Mouse (Mus musculus) lung, postnatal 10 days (tissue): ENCODE results near the gene Tmem37.

Source experiments
- DNase-seq: peaks from one replicate; pipeline ENCODE4 v3.0.0; 2021

Gene Tmem37

GRCm38 (mm10) chr1:120073519-120074306 is at the start of gene Tmem37:
Gene Tmem37 (minus strand): TSS chr1:120074074.
- peak; percentile 88 for DNase-seq

GRCm38 (mm10) chr1:120122634-120123383 is 48.9 kb upstream of the Tmem37 start:
- no peak for DNase-seq

- DNase-seq = no peak
Measured at GRCm38 (mm10) chr1:120121930-120122530, 48.2 kb upstream of the Tmem37 start.

- peak; percentile 99 for DNase-seq
Measured at GRCm38 (mm10) chr1:120120969-120121811, 47.3 kb upstream of the Tmem37 start, which contains the start of the genes Dbi and 3110009E18Rik. Gene Dbi (minus strand): TSS chr1:120121078. Gene 3110009E18Rik (plus strand): TSS chr1:120121187.

GRCm38 (mm10) chr1:120120141-120120968 is 46.5 kb upstream of the Tmem37 start:
- peak; percentile 62 for DNase-seq

DNA sequence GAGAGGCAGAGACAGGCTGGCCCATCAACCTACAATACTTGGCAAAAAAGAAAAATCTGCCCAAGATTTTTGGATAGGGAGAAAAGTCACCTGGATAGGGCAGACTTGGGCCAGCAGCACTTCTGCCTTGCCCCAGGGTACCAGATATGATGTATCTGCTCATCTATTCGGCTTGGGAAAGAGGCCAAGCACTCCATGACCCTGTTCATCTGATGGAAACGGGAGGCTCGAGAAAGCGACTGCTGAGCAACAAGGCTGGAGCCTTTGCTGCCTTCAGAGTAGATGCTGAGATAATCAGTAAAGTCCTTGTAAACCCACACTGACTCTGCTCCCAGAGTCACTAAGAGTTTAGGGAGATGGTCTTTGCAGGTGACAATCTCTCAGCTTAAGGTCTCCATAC is 45.5 kb upstream of the Tmem37 start:
- DNase-seq = no peak

GRCm38 (mm10) chr1:120118854-120119253 is 45.0 kb upstream of the Tmem37 start:
- no peak for DNase-seq

- no peak for DNase-seq
Measured at GRCm38 (mm10) chr1:120116106-120116505, 42.2 kb upstream of the Tmem37 start.

- no peak for DNase-seq
Measured at GRCm38 (mm10) chr1:120115671-120116081, 41.8 kb upstream of the Tmem37 start.

- DNase-seq = no peak
Measured at GRCm38 (mm10) chr1:120112251-120113187, 38.6 kb upstream of the Tmem37 start.

DNA sequence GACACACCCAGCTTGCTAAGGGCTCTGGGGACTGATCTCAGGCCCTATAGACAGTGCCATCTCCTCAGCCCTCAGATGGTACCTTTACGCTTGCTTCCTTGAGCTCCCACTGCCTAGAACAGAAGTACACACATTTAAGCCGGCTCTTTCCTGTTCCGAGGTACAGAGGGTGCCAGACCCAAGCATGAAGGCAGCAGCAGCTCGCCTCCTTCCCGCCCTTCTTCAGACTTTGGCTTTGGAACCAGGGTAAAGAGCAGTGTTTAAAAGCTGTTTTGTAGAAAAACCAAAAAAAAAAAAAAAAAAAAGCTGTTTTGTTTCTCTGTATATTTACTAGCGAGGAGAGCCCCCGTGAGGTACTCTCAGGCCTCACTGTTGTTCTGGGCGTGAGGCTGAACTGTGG is 37.9 kb upstream of the Tmem37 start:
- no peak for DNase-seq

DNA sequence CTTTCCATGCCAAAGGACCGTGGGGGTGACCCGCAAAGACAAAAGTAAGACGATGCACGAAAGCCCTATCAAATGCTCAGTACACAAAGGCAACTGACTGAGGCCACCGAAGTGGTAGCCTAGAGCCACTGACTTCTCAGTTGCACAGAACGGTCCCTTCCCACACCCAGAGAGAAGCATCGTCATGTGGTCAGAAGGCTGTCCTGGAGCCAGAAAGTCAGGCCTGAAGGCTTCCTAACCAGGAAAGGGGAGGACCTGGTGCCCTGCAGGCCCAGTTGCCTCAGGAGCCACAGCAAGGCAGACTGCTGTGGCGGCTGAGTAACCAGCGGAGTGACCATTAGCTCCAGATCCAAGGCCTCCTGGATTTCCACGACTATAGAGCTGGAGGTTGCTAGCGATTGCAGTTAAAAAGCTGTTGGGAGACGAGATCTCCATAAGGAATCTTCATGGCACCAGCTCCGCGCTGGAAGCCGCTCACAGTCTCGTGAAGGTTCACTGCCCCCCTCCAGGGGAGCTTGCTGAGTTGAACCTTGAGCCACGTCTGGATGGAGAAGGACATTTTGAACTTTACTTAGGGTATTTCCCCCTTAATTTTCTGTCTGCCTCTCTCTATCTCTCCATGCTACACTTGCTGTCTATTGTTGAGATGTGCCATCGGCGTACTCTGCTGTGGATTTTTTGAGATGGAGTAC is 36.0 kb upstream of the Tmem37 start:
- no peak for DNase-seq

DNA sequence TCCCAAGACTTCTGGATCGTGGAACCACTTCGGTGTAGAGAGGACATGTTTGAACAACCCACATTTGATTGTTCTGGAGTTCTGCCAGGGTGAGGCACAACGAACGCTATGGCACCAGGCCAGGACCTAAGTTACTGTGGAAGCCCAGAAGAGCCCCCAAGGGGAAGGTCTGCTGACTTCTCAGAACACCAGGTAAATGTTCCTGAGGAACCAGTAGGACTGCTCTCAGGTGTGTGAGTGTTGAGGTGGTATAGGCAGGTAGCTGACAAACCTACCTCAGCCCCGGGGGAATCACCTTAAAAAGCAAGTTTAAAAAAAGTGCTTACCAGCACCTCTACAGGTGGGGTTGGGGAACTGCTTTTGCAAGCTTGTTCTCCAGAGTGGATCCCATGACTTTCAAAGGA is 31.7 kb upstream of the Tmem37 start:
- DNase-seq = peak; percentile 70

DNA sequence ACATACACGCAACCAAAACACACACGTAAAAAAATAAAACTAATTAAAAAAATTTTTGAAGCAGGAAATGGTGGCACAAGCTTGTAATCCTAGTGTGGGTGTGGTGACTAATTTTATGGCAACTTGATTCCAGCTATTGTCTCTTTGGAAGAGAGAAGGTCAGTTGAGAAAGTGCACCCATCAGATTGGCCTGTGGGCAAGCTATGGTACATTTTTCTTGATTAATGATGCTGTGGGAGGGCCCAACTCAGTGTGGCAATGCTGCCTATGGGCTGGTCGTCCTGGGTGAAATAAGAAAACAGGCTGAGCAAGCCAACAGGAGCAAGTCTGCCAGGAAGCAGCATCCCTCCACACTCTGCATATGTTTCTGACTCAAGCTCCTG is 27.3 kb upstream of the Tmem37 start:
- no peak for DNase-seq

GRCm38 (mm10) chr1:120100456-120101226 is 26.8 kb upstream of the Tmem37 start:
- peak; percentile 31 for DNase-seq

GRCm38 (mm10) chr1:120099483-120099882 is 25.6 kb upstream of the Tmem37 start:
- DNase-seq = peak; percentile 50

DNA sequence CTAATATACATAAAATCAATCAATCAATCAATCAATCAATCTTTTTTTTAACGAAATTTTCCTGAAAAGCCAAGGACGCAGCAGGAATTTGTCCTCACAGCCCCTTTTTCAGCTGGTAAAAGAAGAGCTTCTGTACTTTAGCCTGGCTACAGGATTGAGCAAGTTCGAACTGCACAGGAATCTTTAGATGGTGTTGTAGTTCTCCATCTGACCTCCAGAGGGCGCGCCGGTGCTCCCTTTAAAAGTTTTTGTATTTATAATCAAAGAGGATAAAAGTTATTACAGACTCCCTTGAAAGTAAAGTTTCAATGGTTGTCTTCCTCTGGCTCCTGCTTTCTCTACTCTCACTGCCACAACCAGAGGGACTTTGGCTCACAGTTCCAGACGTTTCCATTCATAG is 24.5 kb upstream of the Tmem37 start:
- DNase-seq = peak; percentile 78

DNA sequence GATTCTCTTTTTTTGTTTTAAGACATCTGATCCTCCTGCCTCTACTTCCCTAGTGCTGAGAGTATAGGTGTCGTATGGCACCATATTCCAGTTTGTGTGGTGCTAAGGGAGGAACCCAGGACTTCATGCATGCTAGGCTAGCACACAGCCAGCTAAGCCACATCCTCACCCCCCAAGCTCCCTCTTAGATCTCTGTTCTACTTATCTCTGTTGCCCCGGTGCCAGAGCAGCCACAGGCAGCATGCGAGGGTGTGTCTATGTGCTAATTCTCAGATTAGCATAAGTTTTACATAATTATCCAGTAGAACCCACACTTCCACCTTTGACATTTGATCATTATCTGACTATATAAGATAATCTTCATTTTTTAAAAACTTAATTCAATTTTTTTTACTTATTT is 21.0 kb upstream of the Tmem37 start:
- DNase-seq = no peak

GRCm38 (mm10) chr1:120093482-120094134 is 19.7 kb upstream of the Tmem37 start:
- DNase-seq = peak; percentile 94
